Mouse (Mus musculus) gastrocnemius, postnatal 10 days (tissue): ENCODE data around the gene Dnajb13. TPM values are rescaled to one million over a fixed set of nuclear protein-coding genes. Genes with fewer than 3 reads are reported as not detected.

Experiments used
- DNase-seq: peaks from one replicate; pipeline ENCODE4 v3.0.0; 2021; ENCODE audit warnings: mixed read lengths
- total RNA-seq, 2 experiments: library from RNA; stranded (reverse); gene quantifications; 2 replicates each; pipeline ENCODE4 v1.2.3; 2021

Gene Dnajb13
- total RNA-seq, 2 experiments from 2014 or later, result not detected

GRCm38 (mm10) chr7:100508670-100509069, 6.1 kb downstream of the Dnajb13 start:
- DNase-seq, result no peak

- DNase-seq, result no peak
These were observed 8.3 kb downstream of the Dnajb13 start for GRCm38 (mm10) chr7:100506494-100506893.

- no peak for DNase-seq
These were observed 9.8 kb downstream of the Dnajb13 start for GRCm38 (mm10) chr7:100504740-100505487.

- no peak for DNase-seq
These were observed 11.7 kb downstream of the Dnajb13 start for GRCm38 (mm10) chr7:100503076-100503475.

- no peak for DNase-seq
These were observed 12.3 kb downstream of the Dnajb13 start for GRCm38 (mm10) chr7:100502374-100502922.

- no peak for DNase-seq
These were observed 12.9 kb downstream of the Dnajb13 start for GRCm38 (mm10) chr7:100501844-100502373.

- no peak for DNase-seq
These were observed 13.5 kb downstream of the Dnajb13 start for GRCm38 (mm10) chr7:100501027-100501843.

- DNase-seq, result peak; percentile 42
These were observed 14.3 kb downstream of the Dnajb13 start for GRCm38 (mm10) chr7:100500276-100500977.

GRCm38 (mm10) chr7:100499465-100499864, 15.3 kb downstream of the Dnajb13 start:
- DNase-seq, result no peak

- DNase-seq, result no peak
These were observed 16.8 kb downstream of the Dnajb13 start for GRCm38 (mm10) chr7:100497982-100498381.

- no peak for DNase-seq
These were observed 17.4 kb downstream of the Dnajb13 start for GRCm38 (mm10) chr7:100497402-100497801.

- no peak for DNase-seq
These were observed 18.0 kb downstream of the Dnajb13 start for GRCm38 (mm10) chr7:100496791-100497190.

- no peak for DNase-seq
These were observed 18.4 kb downstream of the Dnajb13 start for GRCm38 (mm10) chr7:100496371-100496770.

- no peak for DNase-seq
These were observed 19.0 kb downstream of the Dnajb13 start for GRCm38 (mm10) chr7:100495581-100496251.

GRCm38 (mm10) chr7:100495042-100495441, 19.7 kb downstream of the Dnajb13 start:
- DNase-seq, result no peak

GRCm38 (mm10) chr7:100494415-100494831, 20.3 kb downstream of the Dnajb13 start:
- no peak for DNase-seq

GRCm38 (mm10) chr7:100493484-100494414, 21.0 kb downstream of the Dnajb13 start:
- DNase-seq, result no peak

- DNase-seq, result peak; percentile 79
These were observed 21.7 kb downstream of the Dnajb13 start, which contains the start of gene Ucp2 for GRCm38 (mm10) chr7:100493117-100493483. Ucp2 (plus strand) TSS chr7:100493337.

- peak; percentile 43 for DNase-seq
These were observed 22.2 kb downstream of the Dnajb13 start for GRCm38 (mm10) chr7:100492391-100493116.
